Mouse (Mus musculus) testis, postnatal 14 days (tissue): ENCODE results near the gene Mrpl17.
"Not testable (repeated sequence)": the region's sequence is repeated elsewhere in the genome, so short reads cannot be mapped to it uniquely, and the experiment has no call there.

Experiments used
- DNase-seq: peaks from one replicate; pipeline ENCODE4 v3.0.0; 2021; ENCODE audit warnings: low spot score

The Mrpl17 gene

GRCm38 (mm10) chr7:105810877-105811489 is at the start of gene Mrpl17:
Mrpl17 (minus strand) TSS chr7:105811099.
- DNase-seq, result peak; percentile 98

GRCm38 (mm10) chr7:105855718-105856560 is 45.0 kb upstream of the Mrpl17 start:
- not testable (repeated sequence) for DNase-seq

- peak; percentile 0 for DNase-seq
These were observed 13.4 kb upstream of the Mrpl17 start for GRCm38 (mm10) chr7:105824281-105824680.

DNA sequence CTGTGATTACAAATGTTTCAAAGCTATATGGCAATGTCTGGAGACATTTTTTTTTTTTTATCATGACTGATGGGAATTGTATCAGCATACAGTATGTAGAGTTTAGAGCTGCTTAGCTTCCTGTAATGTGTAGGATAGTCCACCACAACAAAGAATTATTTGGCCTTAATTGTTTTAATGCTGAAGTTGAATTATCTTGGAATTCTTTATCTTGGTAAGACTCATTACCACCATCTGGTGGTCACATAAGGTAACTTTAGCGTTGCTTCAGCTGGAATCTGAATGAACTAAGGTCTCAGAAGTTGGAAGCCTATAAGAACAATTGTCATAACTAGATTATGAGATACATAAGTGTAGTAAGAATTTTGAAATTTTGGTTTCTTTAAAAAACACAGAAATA is 7.6 kb upstream of the Mrpl17 start:
- DNase-seq, result no peak

- DNase-seq, result no peak
These were observed 5.8 kb upstream of the Mrpl17 start for GRCm38 (mm10) chr7:105816736-105817135.

- no peak for DNase-seq
These were observed 2.4 kb upstream of the Mrpl17 start for GRCm38 (mm10) chr7:105813326-105813725.

GRCm38 (mm10) chr7:105812566-105812965 is 1.7 kb upstream of the Mrpl17 start:
- no peak for DNase-seq

- peak; percentile 11 for DNase-seq
These were observed 617 bp upstream of the Mrpl17 start for GRCm38 (mm10) chr7:105811516-105811915.

GRCm38 (mm10) chr7:105810280-105810876 is 521 bp downstream of the Mrpl17 start:
- DNase-seq, result peak; percentile 36

DNA sequence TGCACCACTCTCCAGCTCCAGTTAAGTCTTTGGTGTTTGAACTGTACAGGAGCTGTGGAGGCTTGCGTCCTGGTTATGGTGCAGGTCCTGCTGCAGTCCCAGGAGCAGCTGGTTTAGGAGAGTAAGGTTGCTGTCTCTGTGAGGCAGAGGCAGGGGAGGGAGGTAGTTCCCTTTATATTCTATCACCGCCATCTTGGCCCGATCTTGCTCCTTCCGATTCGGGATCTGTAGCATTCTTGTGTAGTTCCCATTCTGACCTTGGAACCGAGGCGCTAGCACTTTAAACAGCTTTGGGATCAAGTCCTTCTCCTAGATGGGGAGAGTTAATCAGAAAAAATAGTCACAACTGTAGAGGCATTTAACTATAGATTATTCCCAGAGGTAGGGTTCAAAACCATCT is 1.1 kb downstream of the Mrpl17 start:
- DNase-seq, result no peak

DNA sequence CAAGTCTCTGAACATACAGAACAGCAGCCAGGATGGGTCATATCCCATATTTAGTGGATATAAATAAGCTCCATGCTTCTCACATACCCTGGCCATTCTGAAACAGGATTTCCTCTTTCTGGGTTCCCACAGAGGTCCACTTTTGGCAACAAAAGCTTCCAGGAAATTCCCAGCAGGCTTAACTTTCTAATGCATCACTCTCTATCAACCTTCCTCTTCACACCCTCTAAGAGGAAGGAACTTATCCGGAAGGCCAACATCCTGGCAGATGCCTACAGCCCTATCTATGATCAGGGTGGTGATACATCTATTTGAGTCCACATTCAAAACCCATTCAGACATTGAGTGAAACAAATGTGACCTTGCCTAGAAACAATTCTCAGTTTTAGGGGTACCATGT is 2.5 kb downstream of the Mrpl17 start:
- DNase-seq, result no peak

- DNase-seq, result no peak
These were observed 4.2 kb downstream of the Mrpl17 start for GRCm38 (mm10) chr7:105806716-105807115.

DNA sequence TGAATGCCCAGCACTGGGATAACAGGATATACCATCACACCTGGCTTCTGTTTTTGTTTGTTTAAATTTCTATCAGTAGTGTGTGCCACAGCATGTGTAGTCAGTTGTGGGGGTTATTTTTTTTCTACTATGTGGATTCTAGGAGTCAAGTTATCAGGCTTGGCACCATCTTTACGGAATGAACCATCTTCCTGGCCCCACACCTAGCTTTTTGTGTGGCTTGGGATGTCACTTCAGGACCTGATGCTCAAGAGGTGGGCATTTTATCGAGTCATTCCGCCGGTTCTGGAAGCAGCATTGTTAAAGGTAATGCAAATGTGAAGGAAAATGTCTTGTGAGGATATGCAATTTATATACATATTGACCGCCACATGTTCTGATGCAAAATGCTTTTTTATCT is 4.8 kb downstream of the Mrpl17 start:
- DNase-seq, result no peak

DNA sequence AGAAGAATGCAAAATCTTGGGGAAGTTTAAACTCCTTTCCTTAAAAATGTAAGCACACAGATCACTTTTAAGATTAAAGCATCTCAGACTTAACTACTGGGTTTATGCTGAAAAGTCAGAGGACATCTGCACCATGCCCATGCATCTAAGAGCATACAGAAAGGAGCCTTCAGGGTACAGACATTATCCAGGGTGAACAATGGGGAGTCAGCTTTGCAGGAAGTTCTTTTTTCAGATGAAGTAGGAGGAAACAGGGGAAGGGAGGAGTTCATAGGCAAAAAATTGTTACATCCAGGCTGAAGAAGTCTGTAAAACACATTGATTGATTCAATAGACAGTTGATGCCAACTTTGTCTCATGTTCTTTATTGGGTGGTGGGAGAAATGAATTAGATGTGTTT is 7.5 kb downstream of the Mrpl17 start:
- DNase-seq, result no peak

GRCm38 (mm10) chr7:105802771-105803170 is 8.1 kb downstream of the Mrpl17 start:
- no peak for DNase-seq

DNA sequence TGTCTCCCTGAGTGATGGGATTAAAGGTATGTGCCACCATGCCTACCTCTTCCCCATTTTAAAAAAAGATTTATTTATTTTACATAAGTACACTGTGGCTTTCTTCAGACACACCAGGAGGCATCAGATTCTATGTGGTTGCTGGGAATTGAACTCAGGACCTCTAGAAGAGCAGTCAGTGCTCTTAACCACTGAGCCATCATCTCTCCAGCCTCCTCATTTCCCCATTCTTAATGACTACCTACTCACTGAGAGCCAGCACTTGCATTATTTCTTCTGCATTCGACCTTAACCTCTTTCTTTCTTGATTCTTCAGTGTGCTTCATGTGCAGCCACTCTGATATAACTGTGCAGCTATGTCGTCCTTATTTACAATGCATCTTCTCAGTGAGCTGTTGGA is 8.6 kb downstream of the Mrpl17 start:
- DNase-seq, result no peak

- DNase-seq, result no peak
These were observed 13.9 kb downstream of the Mrpl17 start for GRCm38 (mm10) chr7:105796972-105797371.

DNA sequence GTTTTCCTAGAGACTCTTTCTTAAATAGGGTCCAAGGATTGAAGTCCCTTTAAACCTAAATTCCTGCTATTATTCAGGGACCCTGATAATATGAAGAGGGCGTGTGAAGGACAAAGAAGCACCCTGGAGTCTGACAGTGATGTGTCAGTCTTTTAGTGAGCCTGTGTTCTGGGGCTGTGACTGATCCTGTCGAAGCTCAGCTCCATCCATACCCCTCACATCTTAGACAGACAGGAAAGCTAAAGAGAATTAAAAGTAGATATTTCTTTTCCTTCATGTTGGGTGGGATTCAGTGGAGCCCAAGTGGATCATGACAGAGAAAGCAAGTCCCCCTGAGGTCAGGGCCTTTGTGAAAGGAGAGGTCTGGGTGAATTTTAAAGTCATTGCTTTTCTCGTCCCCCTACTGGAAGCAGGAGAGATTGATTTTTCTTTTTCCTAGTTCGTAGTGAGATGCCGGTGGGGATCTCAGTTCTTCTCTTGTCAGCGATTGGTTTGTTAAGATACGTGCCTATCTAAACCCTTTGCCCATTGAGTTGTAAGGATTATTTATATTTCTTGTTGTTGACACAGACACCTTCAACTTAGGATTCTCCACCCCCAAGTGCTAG is 15.0 kb downstream of the Mrpl17 start:
- no peak for DNase-seq

GRCm38 (mm10) chr7:105793701-105794100 is 17.2 kb downstream of the Mrpl17 start:
- DNase-seq, result no peak

- no peak for DNase-seq
These were observed 19.8 kb downstream of the Mrpl17 start for GRCm38 (mm10) chr7:105791147-105791546.

DNA sequence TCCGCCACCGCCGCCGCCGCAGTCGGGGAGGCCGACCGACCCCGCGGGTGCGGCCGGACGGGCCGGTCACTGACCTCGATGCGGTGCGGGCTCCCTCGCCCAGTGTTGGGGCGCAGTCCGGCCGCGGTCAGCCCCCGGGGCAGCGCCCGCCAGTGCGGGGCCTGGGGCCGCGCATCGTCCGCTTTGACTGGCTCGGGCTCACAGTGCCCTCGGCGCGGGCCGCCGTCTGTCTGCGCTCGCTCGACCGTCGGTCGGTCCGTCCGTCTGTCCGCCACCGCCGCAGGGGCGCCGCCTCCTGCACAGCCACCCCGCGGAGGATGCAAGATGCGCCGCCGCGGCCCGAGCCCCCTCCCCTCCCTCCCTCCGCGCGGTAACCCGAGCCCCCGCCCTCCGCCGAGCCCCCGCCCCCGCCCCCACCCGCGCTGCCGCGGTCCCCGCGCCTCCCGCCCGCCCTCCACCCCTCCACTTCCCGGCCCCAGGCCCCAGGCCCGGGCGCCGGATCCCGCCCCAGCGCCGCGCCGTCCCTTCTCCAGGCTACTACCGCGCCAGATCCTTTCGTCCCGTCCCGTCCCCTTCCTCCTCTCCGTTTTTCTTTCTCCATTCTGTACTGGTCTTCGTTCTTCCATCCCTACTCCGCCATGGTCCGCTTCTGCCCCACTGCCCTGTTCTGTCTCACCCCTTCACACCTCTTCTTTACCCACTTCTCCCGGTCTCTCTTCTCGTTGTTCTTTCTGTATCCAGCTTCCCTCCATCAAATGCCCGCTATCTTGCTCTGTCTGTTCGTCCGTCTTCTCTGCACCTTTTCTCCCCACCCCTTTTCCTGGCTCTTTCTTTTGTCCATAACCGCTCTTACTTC is 23.4 kb downstream of the Mrpl17 start, which contains the start of gene Dchs1:
TSS of gene Dchs1 (minus strand) at position 370 of the 856 bp plus-strand sequence.
- DNase-seq, result no peak
